Mouse (Mus musculus): ENCODE measurements around the gene Il11.

- TF ChIP-seq POLR2A (IDR thresholded peaks at IDR 0.05; ENCODE audit: insufficient read depth, low read depth, low read length), result no peak
- no peak for TF ChIP-seq CTCF (IDR thresholded peaks at IDR 0.05; ENCODE audit: insufficient read depth, low read depth, low read length)
Measured at GRCm38 (mm10) chr7:4776131-4776530, 6.5 kb downstream of the Il11 start.
